Comparison of ENCODE assay signal across 9 mouse cellular contexts in the genomic region with DNA sequence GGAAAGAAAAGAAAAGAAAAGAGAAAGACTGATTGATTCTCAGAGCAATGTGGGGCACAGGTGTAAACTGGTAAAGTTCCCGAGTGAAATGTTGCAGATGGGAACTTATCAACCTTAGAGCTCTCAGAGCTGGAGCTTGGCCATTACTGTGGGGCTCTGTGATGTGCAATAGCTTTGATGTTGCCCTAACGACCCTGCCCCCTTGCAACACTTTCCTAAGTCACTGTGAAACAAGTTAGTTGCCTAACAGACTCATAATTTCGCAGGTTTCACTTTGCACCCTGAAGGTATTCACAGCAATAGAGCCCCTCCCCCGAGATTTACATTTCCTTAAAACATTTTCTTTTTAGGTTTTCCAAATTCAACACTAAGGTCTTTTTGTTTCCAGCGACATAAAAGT. TPM values are rescaled to one million over a fixed set of nuclear protein-coding genes. Genes with fewer than 3 reads are reported as not detected.
DNase-seq lines count a peak whose midpoint lies in the region; ATAC-seq and TF ChIP-seq lines count a peak whose summit lies in the region.
"Had no signal": no experiment of that assay in that cellular context is flagged by ENCODE, and none has a peak within 500 bp of the region (broad histone marks: within the 10 kb centered on the region; RNA-seq: fewer than 3 reads in every experiment).

A gene (plus strand): TSS at position 387 of the 400 bp plus-strand sequence.

- TF ChIP-seq POLR2A in brain, embryonic 14.5 days (IDR thresholded peaks at IDR 0.05; ENCODE audit: borderline replicate concordance, extremely low read depth, insufficient read depth, insufficient read length, poor library complexity, severe bottlenecking): no peak

- DNase-seq in layer of hippocampus, adult 18-20 months (ENCODE audit: low spot score in 2 of 2): no peak
- no peak for DNase-seq in layer of hippocampus, adult 9-10 months (ENCODE audit: low spot score)
- peak; percentile 28 for DNase-seq in brain, embryonic 14.5 days (ENCODE audit: low read depth)
- peak; percentile 10 for DNase-seq in kidney, postnatal 10 days
- no peak for DNase-seq in natural killer cell, adult 2 months (ENCODE audit: low spot score in 2 of 2)
- DNase-seq in left cerebral cortex, postnatal 25 days (ENCODE audit: low spot score in 2 of 2): no peak

- intact Hi-C loops in left cerebral cortex, postnatal 25 days (cut with DNase I): no loop called here

- ATAC-seq in granulocyte monocyte progenitor cell, adult 5-6 weeks (replicated peaks; ENCODE audit: poor library complexity, severe bottlenecking): peak; percentile 76
- peak; percentile 74 for ATAC-seq in megakaryocyte, adult 5-6 weeks (ENCODE audit: poor library complexity, severe bottlenecking)

- no peak for TF ChIP-seq CTCF in brain, embryonic 14.5 days (IDR thresholded peaks at IDR 0.05; ENCODE audit: borderline replicate concordance, extremely low read depth, insufficient read depth, insufficient read length)

RNA-seq across cellular contexts. Expression of the gene that starts here (rescaled TPM):
- 10 to 100 TPM; 12.0 to 16.4 TPM for total RNA-seq in layer of hippocampus, adult 18-20 months (2021)
- polyA plus RNA-seq in brain, embryonic 14.5 days (2012; rRNA removed): 41.5 and 42.5 TPM in 2 replicates
- 133 and 160 TPM in 2 replicates for total RNA-seq in granulocyte monocyte progenitor cell, adult 5-6 weeks (2014; fragmentation: Nextera tagmentation)
- 93.7 and 185 TPM in 2 replicates for total RNA-seq in granulocyte monocyte progenitor cell, adult 5-6 weeks (2017)
- total RNA-seq in megakaryocyte, adult 5-6 weeks (2015): 794 and 848 TPM in 2 replicates
- 656 and 657 TPM in 2 replicates for total RNA-seq in megakaryocyte, adult 5-6 weeks (2017)
- 10 to 100 TPM in 1 of 2 experiments, 1 to 10 TPM in 1; 8.1 to 11.7 TPM for total RNA-seq in left cerebral cortex, postnatal 25 days (2021)
- total RNA-seq: MEL had no signal

Comparison
In these comparisons a context has a peak if more than half of its experiments do, and no peak if none do; other contexts are left out.
1. RNA of the gene that starts here (total RNA-seq): 656 to 848 TPM in megakaryocyte, adult 5-6 weeks and 93.7 to 185 TPM in granulocyte monocyte progenitor cell, adult 5-6 weeks; 12.0 to 16.4 TPM in layer of hippocampus, adult 18-20 months and 8.1 to 11.7 TPM in left cerebral cortex, postnatal 25 days; every median in the first group is over 4 times any median in the second.
2. DNase-seq: peak in brain, embryonic 14.5 days (single experiment) and kidney, postnatal 10 days (single experiment); none in layer of hippocampus, adult 18-20 months (0 of 2), layer of hippocampus, adult 9-10 months (single experiment), natural killer cell, adult 2 months (0 of 2) and left cerebral cortex, postnatal 25 days (0 of 2).